Mouse (Mus musculus): ENCODE data around the gene Birc2. TPM values are rescaled to one million over a fixed set of nuclear protein-coding genes. Genes with fewer than 3 reads are reported as not detected.

The Birc2 gene
- polyA plus RNA-seq, 1 experiment from 2014 or later: 32.7 TPM

DNA sequence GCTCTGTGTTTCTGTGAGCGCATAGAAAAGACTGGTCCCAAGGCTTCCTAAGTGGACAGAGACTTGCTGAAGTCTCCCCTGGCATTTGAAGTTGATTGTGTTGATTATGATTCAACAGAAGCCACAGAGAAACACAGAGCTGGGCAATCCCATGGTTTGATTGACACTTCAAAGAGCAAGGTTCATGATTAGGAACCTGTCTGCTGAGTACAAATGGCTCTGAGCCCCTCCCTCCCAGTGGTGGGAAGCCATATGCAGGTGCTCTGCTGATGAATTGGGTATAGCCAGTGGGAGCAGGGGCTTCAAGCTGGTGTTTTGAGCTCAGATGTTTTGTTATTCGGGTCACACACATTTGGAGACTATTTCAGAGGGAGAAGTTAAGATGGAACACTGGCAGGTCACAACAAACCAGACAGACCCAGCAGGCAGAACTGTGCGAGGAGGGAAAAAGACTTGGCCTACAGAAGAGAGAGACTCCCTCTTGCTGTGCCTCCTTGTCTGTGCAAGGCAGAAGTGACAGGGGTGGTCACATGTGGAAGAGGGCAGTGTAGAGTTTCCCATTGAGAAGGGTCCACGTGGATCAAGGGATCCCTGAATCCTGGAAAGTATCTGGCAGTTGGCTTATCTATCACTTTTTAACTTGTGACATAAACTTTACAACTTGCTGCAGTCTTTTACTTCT, 64.0 kb downstream of the Birc2 start:
- H3K4me3 ChIP-seq (ENCODE audit: low read length): no peak overlapping the region
- WGBS: 82% methylated on average over 4 of the region's 4 CpGs
- no peaks in the 10 kb centered on the region for H3K4me1 ChIP-seq (replicated peaks; ENCODE audit: control insufficient read depth, insufficient read depth, low read length)
- ATAC-seq (ENCODE audit: low read depth): no peak
- H3K9ac ChIP-seq (ENCODE audit: low read length): no peak overlapping the region
- no peak overlapping the region for H3K4me2 ChIP-seq (ENCODE audit: low read depth, low read length)
- H3K27ac ChIP-seq (ENCODE audit: low read length): no peak overlapping the region
- no peaks in the 10 kb centered on the region for H3K27me3 ChIP-seq (ENCODE audit: control insufficient read depth, insufficient read depth, low read depth, low read length)
- no peaks in the 10 kb centered on the region for H3K9me3 ChIP-seq (ENCODE audit: control insufficient read depth, low read length)
- H3K36me3 ChIP-seq (ENCODE audit: control insufficient read depth, insufficient read depth, low read length): peaks cover 8% of the 10 kb centered on the region

DNA sequence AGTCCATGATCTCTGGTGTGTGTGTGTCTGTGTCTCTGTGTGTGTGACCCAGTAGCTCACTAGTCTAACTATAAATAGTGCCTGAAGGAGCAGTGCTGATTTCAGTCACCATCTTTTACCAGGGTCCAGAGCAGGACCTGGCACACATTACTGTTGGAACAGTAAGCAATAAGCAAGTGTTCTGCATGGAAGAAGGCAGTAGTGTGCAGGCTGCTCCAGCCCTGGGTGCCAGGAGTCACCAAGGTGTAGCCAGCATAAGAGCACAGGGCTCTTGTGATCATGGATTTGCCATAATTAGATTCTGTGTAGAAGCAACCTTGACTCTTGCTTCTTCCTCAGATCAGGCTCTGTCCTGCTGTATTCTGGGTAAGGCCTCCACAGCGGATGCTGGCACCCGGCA, 64.5 kb downstream of the Birc2 start:
- Histone ChIP-seq H3K36me3 (ENCODE audit: control insufficient read depth, insufficient read depth, low read length) (peaks cover 8% of the 10 kb centered on the region), H3K9me3 (ENCODE audit: control insufficient read depth, low read length) (no peaks in the 10 kb centered on the region), H3K4me2 (ENCODE audit: low read depth, low read length) (no peak overlapping the region), H3K9ac (ENCODE audit: low read length) (no peak overlapping the region), H3K27ac (ENCODE audit: low read length) (no peak overlapping the region), H3K4me1 (replicated peaks; ENCODE audit: control insufficient read depth, insufficient read depth, low read length) (peaks cover 4% of the 10 kb centered on the region; the same call in 1 of the 2 replicates), H3K4me3 (ENCODE audit: low read length) (no peak overlapping the region), H3K27me3 (ENCODE audit: control insufficient read depth, insufficient read depth, low read depth, low read length) (no peaks in the 10 kb centered on the region)
- WGBS: 90% methylated on average over 2 of the region's 2 CpGs
- ATAC-seq (ENCODE audit: low read depth): no peak

GRCm38 (mm10) chr9:7769491-7769890, 67.4 kb downstream of the Birc2 start:
- H3K4me2 ChIP-seq (ENCODE audit: low read depth, low read length): no peak overlapping the region

GRCm38 (mm10) chr9:7769081-7769480, 67.8 kb downstream of the Birc2 start:
- no peaks in the 10 kb centered on the region for H3K27me3 ChIP-seq (ENCODE audit: control insufficient read depth, insufficient read depth, low read depth, low read length)
- H3K9ac ChIP-seq (ENCODE audit: low read length): no peak overlapping the region
- no peak overlapping the region for H3K4me2 ChIP-seq (ENCODE audit: low read depth, low read length)
- 59% methylated on average over 4 of the region's 4 CpGs for WGBS
- no peak overlapping the region for H3K4me3 ChIP-seq (ENCODE audit: low read length)
- no peaks in the 10 kb centered on the region for H3K9me3 ChIP-seq (ENCODE audit: control insufficient read depth, low read length)
- H3K36me3 ChIP-seq (ENCODE audit: control insufficient read depth, insufficient read depth, low read length): peaks cover 8% of the 10 kb centered on the region
- no peak overlapping the region for H3K27ac ChIP-seq (ENCODE audit: low read length)
- H3K4me1 ChIP-seq (replicated peaks; ENCODE audit: control insufficient read depth, insufficient read depth, low read length): peaks cover 16% of the 10 kb centered on the region
- ATAC-seq (ENCODE audit: low read depth): no peak

More at GRCm38 (mm10) chr9:7769491-7769890, 67.4 kb downstream of the Birc2 start:
- ATAC-seq (ENCODE audit: low read depth): no peak
- no peak overlapping the region for H3K27ac ChIP-seq (ENCODE audit: low read length)
- no peaks in the 10 kb centered on the region for H3K27me3 ChIP-seq (ENCODE audit: control insufficient read depth, insufficient read depth, low read depth, low read length)
- peaks cover 8% of the 10 kb centered on the region for H3K36me3 ChIP-seq (ENCODE audit: control insufficient read depth, insufficient read depth, low read length)
- H3K9me3 ChIP-seq (ENCODE audit: control insufficient read depth, low read length): no peaks in the 10 kb centered on the region
- no peak overlapping the region for H3K4me3 ChIP-seq (ENCODE audit: low read length)
- no peak overlapping the region for H3K9ac ChIP-seq (ENCODE audit: low read length)
- 66% methylated on average over 5 of the region's 5 CpGs for WGBS
- peaks cover 16% of the 10 kb centered on the region for H3K4me1 ChIP-seq (replicated peaks; ENCODE audit: control insufficient read depth, insufficient read depth, low read length)

Small RNA genes within 50 kb of the gene (microRNA-seq; reads per million reads assigned to microRNA genes)
- gene Mir5618: 6.3 reads per million, percentile 20 among the genes with 10 or more reads in this experiment

Other genes starting within 250 kb of the Birc2 start
- gene Mmp20, start 208.8 kb downstream of the Birc2 start, polyA plus RNA-seq (2015; fragmentation: Nextera tagmentation; extraction: Ambion mirVana): not detected in 2 replicates
- gene Mmp7, start 145.0 kb downstream of the Birc2 start, polyA plus RNA-seq (2015; fragmentation: Nextera tagmentation; extraction: Ambion mirVana): not detected in 2 replicates
- 125 and 136 TPM in 2 replicates for gene Tmem123, start 73.0 kb downstream of the Birc2 start, polyA plus RNA-seq (2015; fragmentation: Nextera tagmentation; extraction: Ambion mirVana)
- gene Birc3, start 36.1 kb upstream of the Birc2 start, polyA plus RNA-seq (2015; fragmentation: Nextera tagmentation; extraction: Ambion mirVana): 10.5 and 11.9 TPM in 2 replicates
- 28.5 and 30.3 TPM in 2 replicates for gene Yap1, start 167.5 kb upstream of the Birc2 start, polyA plus RNA-seq (2015; fragmentation: Nextera tagmentation; extraction: Ambion mirVana)
- gene Cfap300, start 205.8 kb upstream of the Birc2 start, polyA plus RNA-seq (2015; fragmentation: Nextera tagmentation; extraction: Ambion mirVana): 14.4 and 15.7 TPM in 2 replicates

Data from lung, embryonic 16.5 days (tissue).